Comparison of ENCODE assay signal across 8 mouse cellular contexts in genomic region chr11:6390376-6391053, GRCm38 (mm10). TPM values are rescaled to one million over a fixed set of nuclear protein-coding genes. Genes with fewer than 3 reads are reported as not detected.
DNase-seq lines count a peak whose midpoint lies in the region; ATAC-seq and TF ChIP-seq lines count a peak whose summit lies in the region.

No protein-coding gene starts in this region.

- DNase-seq in gastrocnemius, adult 2 months = no peak
- DNase-seq in gastrocnemius, adult 18-20 months (ENCODE audit: low spot score) = no peak
- no peak for DNase-seq in testis, postnatal 10 days (ENCODE audit: low spot score)
- DNase-seq in liver, embryonic 11.5 days (ENCODE audit: low spot score) = no peak
- DNase-seq in urinary bladder, postnatal 14 days (ENCODE audit: low spot score) = no peak
- DNase-seq in left cerebral cortex, postnatal 25 days (ENCODE audit: low spot score in 2 of 2) = no peak
- no peak for DNase-seq in layer of hippocampus, adult 11-12 months (ENCODE audit: low spot score)

- peak overlapping the region; percentile 77 for H3K9ac ChIP-seq in liver, embryonic 11.5 days (ENCODE audit: low read depth, low read length)

- peak overlapping the region; percentile 91 for H3K4me2 ChIP-seq in liver, embryonic 11.5 days

- no peaks in the 10 kb centered on the region; the same call in none of the 2 replicates for H3K36me3 ChIP-seq in testis, adult 2 months (ENCODE audit: control insufficient read depth, insufficient read depth, low read length)
- H3K36me3 ChIP-seq in liver, embryonic 11.5 days (ENCODE audit: control insufficient read depth, insufficient read depth, low read length) = peaks cover 9% of the 10 kb centered on the region; the same call in 1 of the 2 replicates

- no peak for TF ChIP-seq CTCF in gastrocnemius, adult 2 months (IDR thresholded peaks at IDR 0.05)
- no peak for TF ChIP-seq CTCF in testis, adult 2 months (IDR thresholded peaks at IDR 0.05; ENCODE audit: control insufficient read depth, insufficient read depth, insufficient replicate concordance, low read depth, low read length)

- no peaks in the 10 kb centered on the region for H3K9me3 ChIP-seq in liver, embryonic 11.5 days (ENCODE audit: control insufficient read depth, low read length)

- WGBS in liver, embryonic 11.5 days = 80% methylated on average over 8 of the region's 8 CpGs

- H3K27ac ChIP-seq in gastrocnemius, adult 2 months = peak overlapping the region; percentile 87
- H3K27ac ChIP-seq in testis, adult 2 months (ENCODE audit: control insufficient read depth, insufficient read depth, low read depth, low read length) = no peak overlapping the region
- no peak overlapping the region for H3K27ac ChIP-seq in liver, embryonic 11.5 days (ENCODE audit: low read depth, low read length)

- TF ChIP-seq POLR2A in testis, adult 2 months (IDR thresholded peaks at IDR 0.05; ENCODE audit: control insufficient read depth, low read depth, low read length) = no peak

- no peaks in the 10 kb centered on the region for H3K27me3 ChIP-seq in testis, adult 2 months (ENCODE audit: control insufficient read depth, insufficient read depth, low read length)
- H3K27me3 ChIP-seq in liver, embryonic 11.5 days (replicated peaks; ENCODE audit: control insufficient read depth, insufficient read depth, low read length) = no peaks in the 10 kb centered on the region

- H3K4me1 ChIP-seq in testis, adult 2 months (ENCODE audit: control insufficient read depth, insufficient read depth, low read length) = peaks cover 3% of the 10 kb centered on the region; the same call in 1 of the 2 replicates
- H3K4me1 ChIP-seq in liver, embryonic 11.5 days (replicated peaks; ENCODE audit: control insufficient read depth, insufficient read depth, low read length) = peaks cover 27% of the 10 kb centered on the region

- intact Hi-C loops in gastrocnemius, adult 2 months (cut with DNase I) = no loop called here
- intact Hi-C loops in left cerebral cortex, postnatal 25 days (cut with DNase I) = no loop called here

- ATAC-seq in liver, embryonic 11.5 days (replicated peaks; ENCODE audit: low FRiP score) = no peak

- H3K4me3 ChIP-seq in gastrocnemius, adult 2 months = peak overlapping the region; percentile 97
- peak overlapping the region; percentile 99 for H3K4me3 ChIP-seq in testis, adult 2 months (ENCODE audit: control insufficient read depth, low read depth, low read length)
- peak overlapping the region; percentile 86 for H3K4me3 ChIP-seq in liver, embryonic 11.5 days (ENCODE audit: low read depth, low read length)

RNA-seq across cellular contexts. Expression of gene Zmiz2, which starts 1.6 kb away (rescaled TPM):
- 10 to 100 TPM; 45.4 to 52.0 TPM for total RNA-seq in gastrocnemius, adult 2 months (2021)
- total RNA-seq in gastrocnemius, adult 18-20 months (2021) = 10 to 100 TPM; 49.3 to 51.1 TPM
- 159 and 160 TPM in 2 replicates for polyA plus RNA-seq in testis, adult 2 months (2012; rRNA removed)
- polyA plus RNA-seq in liver, embryonic 11.5 days (2014; fragmentation: Nextera tagmentation; extraction: Ambion mirVana) = 11.5 and 12.7 TPM in 2 replicates
- 100 to 1,000 TPM; 215 to 216 TPM for total RNA-seq in left cerebral cortex, postnatal 25 days (2021)

RNA-seq across cellular contexts. Expression of gene Ppia, which starts 24.7 kb away (rescaled TPM):
- total RNA-seq in gastrocnemius, adult 2 months (2021) = 100 to 1,000 TPM; 205 to 209 TPM
- 100 to 1,000 TPM; 185 to 242 TPM for total RNA-seq in gastrocnemius, adult 18-20 months (2021)
- polyA plus RNA-seq in testis, adult 2 months (2012; rRNA removed) = 609 and 709 TPM in 2 replicates
- 5,363 and 5,401 TPM in 2 replicates for polyA plus RNA-seq in liver, embryonic 11.5 days (2014; fragmentation: Nextera tagmentation; extraction: Ambion mirVana)
- 1,000 to 10,000 TPM; 1,922 to 2,079 TPM for total RNA-seq in left cerebral cortex, postnatal 25 days (2021)

RNA-seq across cellular contexts. Expression of gene H2afv, which starts 53.7 kb away (rescaled TPM):
- total RNA-seq in gastrocnemius, adult 2 months (2021) = 10 to 100 TPM; 44.2 to 70.3 TPM
- total RNA-seq in gastrocnemius, adult 18-20 months (2021) = 10 to 100 TPM; 61.3 to 63.7 TPM
- 26.2 and 30.5 TPM in 2 replicates for polyA plus RNA-seq in testis, adult 2 months (2012; rRNA removed)
- 242 and 254 TPM in 2 replicates for polyA plus RNA-seq in liver, embryonic 11.5 days (2014; fragmentation: Nextera tagmentation; extraction: Ambion mirVana)
- total RNA-seq in left cerebral cortex, postnatal 25 days (2021) = 10 to 100 TPM; 32.3 to 32.6 TPM

Comparison
In these comparisons a context has a peak if more than half of its experiments do, and no peak if none do; other contexts are left out.
1. RNA of gene Zmiz2, which starts 1.6 kb away (total RNA-seq): 215 to 216 TPM in left cerebral cortex, postnatal 25 days; 45.4 to 52.0 TPM in gastrocnemius, adult 2 months and 49.3 to 51.1 TPM in gastrocnemius, adult 18-20 months; every median in the first group is over 4 times any median in the second.
2. RNA of gene Ppia, which starts 24.7 kb away (total RNA-seq): 1,922 to 2,079 TPM in left cerebral cortex, postnatal 25 days; 185 to 242 TPM in gastrocnemius, adult 18-20 months and 205 to 209 TPM in gastrocnemius, adult 2 months; every median in the first group is over 4 times any median in the second.
3. Peak in every context shown above with its lines, with median percentiles within 50 percentile points of each other: H3K4me3 ChIP-seq.